ENCODE assay signal across 9 mouse cellular contexts in genomic region chr16:28840075-28840974, GRCm38 (mm10).
DNase-seq lines count a peak whose midpoint lies in the region; ATAC-seq and TF ChIP-seq lines count a peak whose summit lies in the region.
"Had no signal": no experiment of that assay in that cellular context is flagged by ENCODE, and none has a peak within 500 bp of the region (broad histone marks: within the 10 kb centered on the region; RNA-seq: fewer than 3 reads in every experiment).

No protein-coding gene starts in this region.

- H3K27ac ChIP-seq in thymus, adult 2 months (ENCODE audit: control insufficient read depth, insufficient read depth, low read length): no peak overlapping the region
- H3K27ac ChIP-seq in forebrain, embryonic 14.5 days (ENCODE audit: low read depth, low read length): no peak overlapping the region
- H3K27ac ChIP-seq in limb, embryonic 11.5 days (replicated peaks; ENCODE audit: low read depth, low read length): no peak overlapping the region
- no peak overlapping the region for H3K27ac ChIP-seq in neural tube, embryonic 11.5 days (ENCODE audit: low read depth, low read length)

- no peak overlapping the region for H3K4me2 ChIP-seq in forebrain, embryonic 14.5 days (ENCODE audit: low read length)
- no peak overlapping the region for H3K4me2 ChIP-seq in limb, embryonic 11.5 days (ENCODE audit: low read depth, severe bottlenecking)
- no peak overlapping the region for H3K4me2 ChIP-seq in neural tube, embryonic 11.5 days (ENCODE audit: low read depth)

- no peak overlapping the region for H3K4me3 ChIP-seq in thymus, adult 2 months (ENCODE audit: control insufficient read depth, insufficient read depth, low read length)
- H3K4me3 ChIP-seq in forebrain, embryonic 14.5 days (ENCODE audit: low read depth, low read length): no peak overlapping the region
- no peak overlapping the region for H3K4me3 ChIP-seq in limb, embryonic 11.5 days (ENCODE audit: low read depth, low read length)
- H3K4me3 ChIP-seq in neural tube, embryonic 11.5 days (ENCODE audit: low read depth, low read length): no peak overlapping the region
- H3K4me3 ChIP-seq: erythroblast, embryonic 14.5 days had no signal

- H3K27me3 ChIP-seq in thymus, adult 2 months (ENCODE audit: control insufficient read depth, insufficient read depth, low read length): no peaks in the 10 kb centered on the region
- peaks cover 5% of the 10 kb centered on the region; the same call in 1 of the 2 replicates for H3K27me3 ChIP-seq in forebrain, embryonic 14.5 days (replicated peaks; ENCODE audit: control insufficient read depth, insufficient read depth, low read length)
- no peaks in the 10 kb centered on the region for H3K27me3 ChIP-seq in limb, embryonic 11.5 days (ENCODE audit: control insufficient read depth, insufficient read depth, low read length)
- H3K27me3 ChIP-seq in neural tube, embryonic 11.5 days (ENCODE audit: control insufficient read depth, insufficient read depth, low read length): no peaks in the 10 kb centered on the region

- H3K9ac ChIP-seq in forebrain, embryonic 14.5 days (ENCODE audit: low read length): no peak overlapping the region
- no peak overlapping the region for H3K9ac ChIP-seq in limb, embryonic 11.5 days (ENCODE audit: low read length)
- no peak overlapping the region for H3K9ac ChIP-seq in neural tube, embryonic 11.5 days (ENCODE audit: low read length)

- 73% methylated on average over 24 of the region's 24 CpGs for WGBS in thymus, adult 2 months
- 66% methylated on average over 24 of the region's 24 CpGs for WGBS in forebrain, embryonic 14.5 days
- WGBS in limb, embryonic 11.5 days: 60% methylated on average over 24 of the region's 24 CpGs
- WGBS in neural tube, embryonic 11.5 days: 60% methylated on average over 24 of the region's 24 CpGs

- H3K9me3 ChIP-seq in forebrain, embryonic 14.5 days (replicated peaks; ENCODE audit: control insufficient read depth, low read length): no peaks in the 10 kb centered on the region
- H3K9me3 ChIP-seq in limb, embryonic 11.5 days (ENCODE audit: control insufficient read depth, low read length): no peaks in the 10 kb centered on the region
- no peaks in the 10 kb centered on the region for H3K9me3 ChIP-seq in neural tube, embryonic 11.5 days (ENCODE audit: control insufficient read depth, low read length)

- ATAC-seq in cerebellum, adult (ENCODE audit: insufficient number of reproducible peaks, low FRiP score, low TSS enrichment): peak; percentile 29
- peak; percentile 74 for ATAC-seq in forebrain, embryonic 14.5 days
- ATAC-seq in limb, embryonic 11.5 days (ENCODE audit: insufficient number of reproducible peaks, low FRiP score, low TSS enrichment, low read depth): 0 out of 2 replicates have a peak, but pooled peaks have one; percentile 53
- peak; percentile 38; the same call in 1 of the 2 replicates for ATAC-seq in neural tube, embryonic 11.5 days (ENCODE audit: insufficient read depth, low FRiP score, low TSS enrichment)
- ATAC-seq in megakaryocyte, adult 5-6 weeks (ENCODE audit: poor library complexity, severe bottlenecking): no peak

- DNase-seq in thymus, adult 2 months: peak; percentile 9
- no peak for DNase-seq in thymus, postnatal 36 days
- peak; percentile 88 for DNase-seq in forebrain, embryonic 14.5 days (ENCODE audit: low spot score)
- DNase-seq in hindlimb bud, embryonic 11.5 days (ENCODE audit: extremely low spot score, low read depth, low spot score): peak; percentile 33
- DNase-seq in limb, embryonic 11.5 days (ENCODE audit: low spot score): peak; percentile 78
- DNase-seq in neural tube, embryonic 11.5 days (ENCODE audit: low spot score): peak; percentile 62

- H3K4me1 ChIP-seq in thymus, adult 2 months (replicated peaks; ENCODE audit: control insufficient read depth, insufficient read depth, low read length): no peaks in the 10 kb centered on the region
- H3K4me1 ChIP-seq in forebrain, embryonic 14.5 days (ENCODE audit: control insufficient read depth, insufficient read depth, low read length): no peaks in the 10 kb centered on the region; the same call in 1 of the 2 replicates
- H3K4me1 ChIP-seq in limb, embryonic 11.5 days (ENCODE audit: control insufficient read depth, insufficient read depth, low read length): peaks cover 9% of the 10 kb centered on the region; the same call in 1 of the 2 replicates
- H3K4me1 ChIP-seq in neural tube, embryonic 11.5 days (ENCODE audit: control insufficient read depth, insufficient read depth, low read length): peaks cover 7% of the 10 kb centered on the region

- no peak for TF ChIP-seq CTCF in thymus, adult 2 months (IDR thresholded peaks at IDR 0.05; ENCODE audit: borderline replicate concordance, control insufficient read depth, extremely low read depth, insufficient read depth, low read length, poor library complexity)

- no peaks in the 10 kb centered on the region for H3K36me3 ChIP-seq in thymus, adult 2 months (ENCODE audit: control insufficient read depth, insufficient read depth, low read length)
- no peaks in the 10 kb centered on the region for H3K36me3 ChIP-seq in forebrain, embryonic 14.5 days (ENCODE audit: control insufficient read depth, insufficient read depth, low read length)
- H3K36me3 ChIP-seq in limb, embryonic 11.5 days (ENCODE audit: control insufficient read depth, insufficient read depth, low read length): no peaks in the 10 kb centered on the region
- no peaks in the 10 kb centered on the region for H3K36me3 ChIP-seq in neural tube, embryonic 11.5 days (ENCODE audit: control insufficient read depth, insufficient read depth, low read length)

- TF ChIP-seq POLR2A in thymus, adult 2 months (IDR thresholded peaks at IDR 0.05; ENCODE audit: control insufficient read depth, extremely low read depth, insufficient read depth, low read length, poor library complexity): no peak

Comparison
In these comparisons a context has a peak if more than half of its experiments do, and no peak if none do; other contexts are left out.
1. DNase-seq: peak in thymus, adult 2 months (single experiment), forebrain, embryonic 14.5 days (single experiment), hindlimb bud, embryonic 11.5 days (single experiment), limb, embryonic 11.5 days (single experiment) and neural tube, embryonic 11.5 days (single experiment); none in thymus, postnatal 36 days (0 of 2).